In the genomic region with DNA sequence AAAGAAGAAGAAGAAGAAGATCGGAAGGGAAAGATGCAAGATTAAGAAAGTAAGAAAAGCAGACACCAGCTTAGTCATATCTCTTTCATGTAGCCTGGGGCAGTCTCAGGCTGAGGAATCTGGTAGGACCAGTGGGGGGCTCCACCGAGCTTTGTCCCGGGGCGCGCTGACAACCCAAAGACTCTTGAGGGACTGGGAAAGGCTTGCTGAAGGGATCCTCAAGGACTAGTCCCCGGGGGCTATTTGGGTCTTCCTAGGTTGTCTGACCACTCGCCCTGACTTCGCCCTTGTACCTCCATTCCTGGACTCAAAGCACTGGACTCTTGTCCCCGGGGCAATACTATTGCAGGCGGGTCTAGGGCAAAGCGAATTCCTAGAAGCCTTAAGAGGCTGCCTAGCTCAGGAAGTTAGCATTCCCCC, we compare ENCODE assay signal across 8 mouse cellular contexts. TPM values are rescaled to one million over a fixed set of nuclear protein-coding genes. Genes with fewer than 3 reads are reported as not detected.
A peak's percentile ranks its signal among the peaks of the same experiment; 100 is the strongest.
DNase-seq lines count a peak whose midpoint lies in the region; ATAC-seq and TF ChIP-seq lines count a peak whose summit lies in the region.

No protein-coding gene starts in this region.

- peaks cover 25% of the 10 kb centered on the region for H3K4me1 ChIP-seq in cerebellum, adult 2 months (ENCODE audit: control insufficient read depth, insufficient read depth, low read length)
- peaks cover 38% of the 10 kb centered on the region for H3K4me1 ChIP-seq in hindbrain, embryonic 10.5 days (replicated peaks)

- POLR2A ChIA-PET in Patski (lab: Charles Lee), result interaction anchor here (0.6 to 1.1 kb wide), 4 partner anchors 12 to 606 kb away, joined by 3 to 4 read pairs (median 4); no protein-coding TSS in a partner anchor

- no peak for DNase-seq in Patski (ENCODE audit: low read depth, low spot score)
- DNase-seq in cerebellum, adult 2 months, result peak; percentile 83 to 84
- peak; percentile 52 for DNase-seq in forelimb bud, embryonic 11.5 days (ENCODE audit: low read depth, low spot score)
- peak; percentile 74 for DNase-seq in hindbrain, embryonic 10.5 days (ENCODE audit: low spot score)
- DNase-seq in layer of hippocampus, postnatal 25 days (ENCODE audit: extremely low spot score in 1 of 2, low spot score in 1 of 2), result peak; percentile 56 to 67
- peak; percentile 86 for DNase-seq in lung, postnatal 10 days
- peak; percentile 68 to 80 for DNase-seq in right cerebral cortex, postnatal 10 days (ENCODE audit: low spot score in 2 of 2)
- peak; percentile 74 for DNase-seq in urinary bladder, postnatal 25 days (ENCODE audit: low spot score)

- peak overlapping the region; percentile 56 for H3K27ac ChIP-seq in cerebellum, adult 2 months (ENCODE audit: insufficient read depth, low read length)
- peak overlapping the region; percentile 97 for H3K27ac ChIP-seq in hindbrain, embryonic 10.5 days

- ATAC-seq in Patski, result peak; percentile 34

- H3K36me3 ChIP-seq in hindbrain, embryonic 10.5 days, result peaks cover 27% of the 10 kb centered on the region

- no peak for TF ChIP-seq POLR2A in cerebellum, adult 2 months (IDR thresholded peaks at IDR 0.05; ENCODE audit: borderline replicate concordance, insufficient read depth, low read length)

- no peaks in the 10 kb centered on the region for H3K9me3 ChIP-seq in hindbrain, embryonic 10.5 days

- H3K4me3 ChIP-seq in cerebellum, adult 2 months (replicated peaks; ENCODE audit: insufficient read depth, low read depth, low read length), result peak overlapping the region; percentile 55
- peak overlapping the region; percentile 90 for H3K4me3 ChIP-seq in hindbrain, embryonic 10.5 days

- no peaks in the 10 kb centered on the region for H3K27me3 ChIP-seq in Patski
- H3K27me3 ChIP-seq in cerebellum, adult 2 months (ENCODE audit: control insufficient read depth, insufficient read depth, low read length), result no peaks in the 10 kb centered on the region
- no peaks in the 10 kb centered on the region for H3K27me3 ChIP-seq in hindbrain, embryonic 10.5 days (ENCODE audit: insufficient read depth, poor library complexity, severe bottlenecking)

- in situ Hi-C loops in Patski (cut with MboI; ENCODE audit: low pct_unique_long_range_greater_than_20kb), result loop anchor here (25.0 kb wide), 1 partner anchor 513 kb away; no protein-coding TSS in a partner anchor

- under 1% methylated on average over 11 of the region's 11 CpGs for WGBS in cerebellum, adult 2 months
- 1% methylated on average over 11 of the region's 11 CpGs for WGBS in hindbrain, embryonic 10.5 days

- CTCF ChIA-PET in Patski (lab: Charles Lee), result interaction anchor here (0.7 to 2.5 kb wide), 23 partner anchors 10 to 253 kb away, joined by 3 to 13 read pairs (median 5); no protein-coding TSS in a partner anchor

- TF ChIP-seq CTCF in Patski (IDR thresholded peaks at IDR 0.05), result no peak
- peak; percentile 59 for TF ChIP-seq CTCF in cerebellum, adult 2 months (IDR thresholded peaks at IDR 0.05; ENCODE audit: borderline replicate concordance, insufficient read depth, low read depth, low read length)

RNA-seq across cellular contexts. Expression of a gene that starts 0.4 kb away (rescaled TPM):
- 336 TPM for polyA plus RNA-seq in Patski (2021)
- 123 and 129 TPM in 2 replicates for polyA plus RNA-seq in cerebellum, adult 2 months (2012; rRNA removed)
- polyA plus RNA-seq in hindbrain, embryonic 10.5 days (2016; fragmentation: Nextera tagmentation; extraction: Ambion mirVana), result 86.0 and 103 TPM in 2 replicates
- 10 to 100 TPM; 47.9 to 51.7 TPM for total RNA-seq in layer of hippocampus, postnatal 25 days (2021)

RNA-seq across cellular contexts. Expression of a gene that starts 24.1 kb away (rescaled TPM):
- 0.27 TPM for polyA plus RNA-seq in Patski (2021)
- 0.43 and 0.46 TPM in 2 replicates for polyA plus RNA-seq in cerebellum, adult 2 months (2012; rRNA removed)
- 1.8 and 3.1 TPM in 2 replicates for polyA plus RNA-seq in hindbrain, embryonic 10.5 days (2016; fragmentation: Nextera tagmentation; extraction: Ambion mirVana)
- total RNA-seq in layer of hippocampus, postnatal 25 days (2021), result under 1 TPM; 0.22 to 0.47 TPM

RNA-seq across cellular contexts. Expression of a gene that starts 24.6 kb away (rescaled TPM):
- 0.89 TPM for polyA plus RNA-seq in Patski (2021)
- 102 and 117 TPM in 2 replicates for polyA plus RNA-seq in cerebellum, adult 2 months (2012; rRNA removed)
- 1.4 and 2.9 TPM in 2 replicates for polyA plus RNA-seq in hindbrain, embryonic 10.5 days (2016; fragmentation: Nextera tagmentation; extraction: Ambion mirVana)
- 10 to 100 TPM; 74.8 to 76.8 TPM for total RNA-seq in layer of hippocampus, postnatal 25 days (2021)

RNA-seq across cellular contexts. Expression of a gene that starts 51.0 kb away (rescaled TPM):
- not detected for polyA plus RNA-seq in Patski (2021)
- 0.33 and 1.0 TPM in 2 replicates for polyA plus RNA-seq in cerebellum, adult 2 months (2012; rRNA removed)
- polyA plus RNA-seq in hindbrain, embryonic 10.5 days (2016; fragmentation: Nextera tagmentation; extraction: Ambion mirVana), result not detected in 2 replicates
- total RNA-seq in layer of hippocampus, postnatal 25 days (2021), result not detected

RNA-seq across cellular contexts. Expression of a gene that starts 56.2 kb away (rescaled TPM):
- polyA plus RNA-seq in Patski (2021), result not detected
- polyA plus RNA-seq in cerebellum, adult 2 months (2012; rRNA removed), result 0.72 and 0.84 TPM in 2 replicates
- polyA plus RNA-seq in hindbrain, embryonic 10.5 days (2016; fragmentation: Nextera tagmentation; extraction: Ambion mirVana), result not detected in 2 replicates
- total RNA-seq in layer of hippocampus, postnatal 25 days (2021), result not detected

Comparison
In these comparisons a context has a peak if more than half of its experiments do, and no peak if none do; other contexts are left out.
1. RNA of a gene that starts 24.6 kb away (polyA plus RNA-seq): 102 to 117 TPM in cerebellum, adult 2 months; 1.4 to 2.9 TPM in hindbrain, embryonic 10.5 days and 0.89 TPM in Patski (single experiment); every median in the first group is over 10 times any median in the second.